Mouse (Mus musculus) kidney, embryonic 14.5 days (tissue): ENCODE measurements at regions not wholly inside any gene's neighbourhood (a gene's known extent, or its start where the extent isn't known, plus 50 kb on each side); places are given as distances from the start of the nearest gene placed in this dataset.

Experiments used
- ATAC-seq: fragments of 200-750 bp; cut with Nextera tagmentation; 2 replicates; pipeline ENCODE4 v1.8.0; 2017; ENCODE audit warnings: moderate number of reproducible peaks, mild to moderate bottlenecking, moderate TSS enrichment, moderate library complexity; ENCODE audit not compliant: low FRiP score, low TSS enrichment
- H3K27ac ChIP-seq: fragments of 300-500 bp; sonication (generic); 2 replicates; pipeline ENCODE4 v1.5.1; 2014; ENCODE audit warnings: low read depth, mild to moderate bottlenecking, low read length, moderate library complexity, mixed read lengths
- H3K27me3 ChIP-seq: fragments of 300-500 bp; sonication (generic); 2 replicates; pipeline ENCODE4 v1.6.1; 2014; ENCODE audit warnings: mild to moderate bottlenecking, low read length; ENCODE audit not compliant: control insufficient read depth, insufficient read depth
- H3K36me3 ChIP-seq: fragments of 300-500 bp; sonication (generic); 2 replicates; pipeline ENCODE4 v1.6.1; 2014; ENCODE audit warnings: low read length, mixed read lengths; ENCODE audit not compliant: control insufficient read depth, insufficient read depth
- H3K4me1 ChIP-seq: fragments of 300-500 bp; sonication (generic); 2 replicates; pipeline ENCODE4 v1.6.1; 2014; ENCODE audit warnings: low read length, mixed read lengths; ENCODE audit not compliant: control insufficient read depth, insufficient read depth
- H3K4me2 ChIP-seq: fragments of 300-500 bp; sonication (generic); replicated peaks from 2 replicates; pipeline ENCODE4 v1.6.1; 2014; ENCODE audit warnings: low read depth, mild to moderate bottlenecking, low read length
- H3K4me3 ChIP-seq: fragments of 300-500 bp; sonication (generic); 2 replicates; pipeline ENCODE4 v1.5.1; 2014; ENCODE audit warnings: mild to moderate bottlenecking, low read length
- H3K9ac ChIP-seq: fragments of 300-500 bp; sonication (generic); 2 replicates; pipeline ENCODE4 v1.6.1; 2014; ENCODE audit warnings: low read depth, mild to moderate bottlenecking, low read length, moderate library complexity
- H3K9me3 ChIP-seq: fragments of 300-500 bp; sonication (generic); 2 replicates; pipeline ENCODE4 v1.6.1; 2016; ENCODE audit warnings: low read length; ENCODE audit not compliant: control insufficient read depth
- WGBS: fragments of 180-500 bp; shearing (Covaris S2); extraction: QIAGEN DNeasy Blood & Tissue Kit; methylation state at CpG from one replicate; pipeline ENCODE4 v1.1.7; 2014; 5-methylcytosine and 5-hydroxymethylcytosine counted together

DNA sequence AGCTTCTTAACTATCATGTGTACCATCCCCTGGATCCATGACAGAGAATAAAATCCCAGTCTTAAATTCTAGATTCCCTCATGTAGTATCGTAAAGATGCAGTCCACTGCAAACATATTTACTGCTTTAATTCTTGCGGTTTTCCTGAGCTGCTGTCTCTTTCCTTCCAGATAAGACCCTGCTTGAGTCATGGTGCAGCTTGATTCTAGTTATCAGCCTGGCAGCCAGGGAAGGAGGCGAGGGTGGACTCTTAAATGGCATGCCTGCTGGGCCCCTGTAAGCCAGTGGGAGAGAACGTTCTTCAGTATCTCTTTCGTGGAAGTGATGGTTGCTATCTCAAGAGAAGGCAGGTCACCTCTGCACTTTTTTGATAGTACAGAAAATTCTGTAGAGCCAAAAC lies 71.9 kb upstream of the Slc2a1 start:
- no peak overlapping the region for H3K27ac ChIP-seq
- H3K36me3 ChIP-seq: no peaks in the 10 kb centered on the region
- H3K9me3 ChIP-seq: no peaks in the 10 kb centered on the region
- no peaks in the 10 kb centered on the region for H3K27me3 ChIP-seq
- no peak overlapping the region for H3K4me3 ChIP-seq
- WGBS: 87% methylated on average over 5 of the region's 5 CpGs
- no peaks in the 10 kb centered on the region for H3K4me1 ChIP-seq
- ATAC-seq: no peak
- H3K9ac ChIP-seq: no peak overlapping the region
- no peak overlapping the region for H3K4me2 ChIP-seq

DNA sequence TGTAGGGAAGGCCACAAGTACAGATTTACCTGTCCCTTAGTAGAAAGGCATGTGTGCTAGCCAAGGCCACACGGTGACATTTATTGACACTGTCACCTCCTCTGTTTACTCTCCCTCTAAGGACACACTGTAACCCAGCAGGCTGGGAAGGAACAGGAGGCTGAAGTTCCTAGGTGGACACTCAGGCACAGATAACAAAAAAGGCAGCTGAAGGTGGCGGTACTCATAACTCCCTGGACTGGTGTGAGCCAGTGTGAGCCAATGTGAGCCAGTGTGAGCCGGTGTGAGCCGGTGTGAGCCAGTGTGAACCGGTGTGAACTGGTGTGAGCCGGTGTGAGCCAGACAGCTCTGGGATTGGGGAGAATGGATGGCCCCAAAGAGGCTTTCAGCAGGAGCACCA lies 68.5 kb upstream of the Slc2a1 start:
- Histone ChIP-seq H3K36me3 (no peaks in the 10 kb centered on the region), H3K27me3 (no peaks in the 10 kb centered on the region), H3K4me2 (no peak overlapping the region), H3K4me1 (no peaks in the 10 kb centered on the region), H3K27ac (no peak overlapping the region), H3K9ac (no peak overlapping the region), H3K4me3 (no peak overlapping the region), H3K9me3 (no peaks in the 10 kb centered on the region)
- WGBS: 82% methylated on average over 6 of the region's 6 CpGs
- no peak for ATAC-seq

DNA sequence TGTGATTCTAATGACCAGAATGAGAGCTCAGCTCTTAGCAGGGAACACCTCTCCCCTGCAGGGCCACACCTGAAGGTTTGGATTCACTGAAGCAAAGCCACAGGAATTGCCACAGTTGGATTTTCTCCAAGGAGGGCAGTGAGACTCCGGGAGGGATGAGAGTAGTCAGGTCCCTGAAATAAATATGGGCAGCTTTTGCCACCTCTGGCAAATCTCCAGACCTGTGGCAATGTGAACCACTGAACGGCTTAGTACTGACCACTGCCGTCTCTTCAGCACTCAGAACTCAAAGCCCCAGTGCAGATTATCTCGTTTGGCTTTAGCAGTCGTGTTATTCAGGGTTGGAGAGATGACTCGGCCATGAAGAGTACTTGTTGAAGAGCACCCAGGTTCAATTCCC lies 66.9 kb upstream of the Slc2a1 start:
- H3K4me2 ChIP-seq: no peak overlapping the region
- no peaks in the 10 kb centered on the region for H3K36me3 ChIP-seq
- no peak for ATAC-seq
- no peaks in the 10 kb centered on the region for H3K27me3 ChIP-seq
- H3K9ac ChIP-seq: no peak overlapping the region
- H3K4me3 ChIP-seq: no peak overlapping the region
- H3K27ac ChIP-seq: no peak overlapping the region
- no peaks in the 10 kb centered on the region for H3K4me1 ChIP-seq
- no peaks in the 10 kb centered on the region for H3K9me3 ChIP-seq
- WGBS: 72% methylated on average over 6 of the region's 6 CpGs

DNA sequence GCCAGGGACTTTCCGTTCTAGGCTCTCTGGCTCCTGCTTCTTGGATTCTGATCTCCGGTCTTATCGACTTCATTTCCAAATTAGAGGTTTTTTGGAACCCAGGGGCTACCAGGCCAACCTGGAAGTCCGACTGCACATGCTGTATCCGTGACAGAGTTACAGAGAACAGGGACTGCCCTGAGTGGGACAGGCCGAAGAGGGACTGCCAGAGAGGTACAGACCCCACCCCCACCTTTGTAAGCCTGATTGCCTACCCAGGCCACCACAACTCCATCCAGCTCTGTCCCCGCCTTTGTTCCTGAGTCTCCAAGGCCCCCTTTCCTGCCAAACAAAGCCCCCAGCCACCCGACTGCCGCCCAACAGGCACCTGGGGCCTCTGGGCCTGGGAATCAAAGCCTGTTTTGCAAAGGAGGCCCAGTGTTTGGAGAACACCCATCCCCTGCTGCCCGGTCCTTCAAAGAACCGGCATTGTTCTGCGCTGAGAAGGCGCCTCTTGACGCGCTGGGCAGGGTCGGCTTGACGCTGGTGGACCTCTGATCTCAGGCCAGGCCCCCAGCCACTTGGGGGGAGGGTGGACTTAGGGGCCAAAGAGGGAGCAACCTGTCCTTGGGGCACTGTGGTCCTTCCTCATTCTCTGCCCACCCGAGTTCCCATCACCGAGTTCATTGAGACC lies 64.4 kb upstream of the Slc2a1 start:
- H3K36me3 ChIP-seq: no peaks in the 10 kb centered on the region
- ATAC-seq: no peak
- H3K27me3 ChIP-seq: no peaks in the 10 kb centered on the region
- no peak overlapping the region for H3K9ac ChIP-seq
- H3K4me1 ChIP-seq: no peaks in the 10 kb centered on the region
- WGBS: 55% methylated on average over 19 of the region's 19 CpGs
- H3K9me3 ChIP-seq: no peaks in the 10 kb centered on the region
- H3K4me3 ChIP-seq: no peak overlapping the region
- H3K27ac ChIP-seq: no peak overlapping the region
- no peak overlapping the region for H3K4me2 ChIP-seq

DNA sequence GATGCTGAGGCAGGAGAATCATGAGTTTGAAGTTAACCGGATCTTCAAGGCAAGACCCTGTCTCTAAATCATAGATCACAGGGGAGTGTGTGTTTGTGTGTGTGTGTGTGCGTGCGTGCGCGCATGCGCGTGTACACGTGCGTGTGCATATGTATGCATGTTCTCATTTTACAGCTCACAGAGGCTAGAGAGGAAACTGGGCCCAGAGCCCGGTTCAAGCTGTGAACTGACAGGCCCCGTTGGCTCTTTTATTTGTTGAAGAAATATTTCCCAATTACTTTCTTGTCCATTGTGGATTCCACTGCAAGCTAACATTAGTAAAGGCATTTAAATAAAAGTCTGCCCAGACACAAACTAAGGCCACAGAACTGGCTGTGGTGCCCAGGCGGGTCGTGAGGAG lies 63.7 kb upstream of the Slc2a1 start:
- Histone ChIP-seq H3K9me3 (no peaks in the 10 kb centered on the region), H3K36me3 (no peaks in the 10 kb centered on the region), H3K4me2 (no peak overlapping the region), H3K4me3 (no peak overlapping the region), H3K27ac (no peak overlapping the region), H3K27me3 (no peaks in the 10 kb centered on the region), H3K4me1 (no peaks in the 10 kb centered on the region), H3K9ac (no peak overlapping the region)
- ATAC-seq: no peak
- WGBS: 89% methylated on average over 13 of the region's 13 CpGs

DNA sequence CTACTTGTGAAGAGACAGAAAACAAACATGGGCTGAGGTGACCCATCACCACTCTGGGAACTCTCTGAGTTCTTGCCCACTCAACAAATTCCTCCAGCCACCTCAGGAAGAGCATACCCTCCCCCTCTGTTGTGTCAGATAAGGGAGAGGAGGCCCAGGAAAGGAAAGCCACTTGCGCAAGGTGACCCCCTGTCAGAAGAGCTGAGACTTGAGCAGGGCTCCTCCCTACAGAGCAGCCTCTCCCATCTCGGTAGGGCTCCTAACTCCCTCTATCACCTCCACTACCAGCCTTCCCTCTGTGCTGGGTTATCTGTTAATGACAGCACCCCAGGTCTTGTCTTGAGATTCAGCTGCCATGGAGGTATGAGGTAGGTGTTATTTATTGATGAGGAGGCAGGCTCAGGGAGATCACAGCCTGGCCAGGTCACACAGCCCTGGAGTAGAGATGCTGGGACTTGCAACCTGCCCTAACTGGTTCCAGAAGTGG lies 57.6 kb upstream of the Slc2a1 start:
- Histone ChIP-seq H3K4me1 (peaks cover 5% of the 10 kb centered on the region), H3K36me3 (no peaks in the 10 kb centered on the region), H3K9me3 (no peaks in the 10 kb centered on the region), H3K4me2 (no peak overlapping the region), H3K27me3 (no peaks in the 10 kb centered on the region), H3K9ac (no peak overlapping the region), H3K27ac (no peak overlapping the region), H3K4me3 (no peak overlapping the region)
- WGBS: 42% methylated on average over 2 of the region's 2 CpGs
- ATAC-seq: no peak

DNA sequence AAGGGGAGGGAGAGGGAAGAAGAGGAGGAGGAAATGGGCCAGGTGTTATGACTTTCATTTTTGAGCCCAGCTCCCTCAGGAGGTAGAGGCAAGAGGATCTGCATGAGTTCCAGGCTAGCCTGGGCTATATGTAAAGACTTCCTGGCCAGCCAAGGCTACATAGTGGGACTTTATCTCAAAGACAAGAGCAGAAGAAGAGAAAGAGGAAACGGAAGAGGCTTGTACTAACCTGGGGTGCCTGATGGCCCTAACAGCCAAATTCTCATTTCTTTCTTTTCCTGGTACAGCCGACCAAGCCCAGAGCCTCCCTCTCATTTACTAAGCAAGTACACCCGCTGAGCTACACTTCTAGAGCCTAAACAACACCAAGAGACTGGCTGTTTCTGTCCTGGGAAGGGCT lies 56.0 kb upstream of the Slc2a1 start:
- no peak overlapping the region for H3K4me2 ChIP-seq
- H3K27ac ChIP-seq: no peak overlapping the region
- no peaks in the 10 kb centered on the region for H3K27me3 ChIP-seq
- no peak for ATAC-seq
- no peaks in the 10 kb centered on the region for H3K36me3 ChIP-seq
- WGBS: 65% methylated on average over 3 of the region's 3 CpGs
- peaks cover 5% of the 10 kb centered on the region for H3K4me1 ChIP-seq
- no peak overlapping the region for H3K4me3 ChIP-seq
- H3K9ac ChIP-seq: no peak overlapping the region
- no peaks in the 10 kb centered on the region for H3K9me3 ChIP-seq

DNA sequence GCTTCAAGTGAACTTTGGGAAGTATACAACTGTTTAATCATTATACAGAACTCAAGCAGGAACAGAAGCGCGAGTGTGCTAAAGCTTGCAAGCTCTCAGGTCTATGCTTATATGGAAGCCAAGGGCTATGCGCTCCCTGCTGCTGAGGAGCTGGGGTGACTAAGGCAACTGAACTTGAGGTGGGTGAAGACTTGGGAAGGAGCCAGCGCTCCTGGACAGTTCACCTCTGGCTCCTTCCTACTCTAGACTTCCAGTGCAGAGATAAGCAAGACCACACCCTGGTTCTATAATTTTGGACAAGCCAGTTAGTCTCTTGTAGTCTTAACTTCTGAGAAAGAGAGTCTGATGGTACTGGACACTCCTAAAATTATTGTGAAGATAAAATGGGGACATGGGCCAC lies 55.3 kb upstream of the Slc2a1 start:
- Histone ChIP-seq H3K27ac (no peak overlapping the region), H3K9ac (no peak overlapping the region)
- 76% methylated on average over 4 of the region's 4 CpGs for WGBS

DNA sequence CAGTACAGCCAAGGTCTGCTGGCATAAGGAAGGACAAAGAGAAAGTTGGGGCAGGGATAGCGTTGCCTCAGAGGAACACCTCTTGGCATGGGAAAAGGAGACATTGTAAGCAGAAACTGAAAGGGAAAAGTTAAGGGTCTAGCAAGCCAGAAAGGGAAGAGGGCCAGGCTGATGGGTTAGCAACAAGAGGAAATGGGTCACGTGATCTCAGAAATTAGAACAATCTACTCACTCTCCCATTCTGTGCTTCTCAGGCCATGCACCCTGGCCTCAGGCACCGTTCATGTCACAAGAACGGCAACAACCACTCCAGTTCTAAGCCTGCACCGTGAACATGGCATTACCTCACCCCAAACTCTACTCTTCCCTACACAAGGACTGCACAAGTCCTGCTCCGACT lies 54.8 kb upstream of the Slc2a1 start:
- H3K4me3 ChIP-seq: no peak overlapping the region
- WGBS: 83% methylated on average over 6 of the region's 6 CpGs
- H3K27me3 ChIP-seq: no peaks in the 10 kb centered on the region
- no peaks in the 10 kb centered on the region for H3K36me3 ChIP-seq
- no peak overlapping the region for H3K4me2 ChIP-seq
- no peaks in the 10 kb centered on the region for H3K9me3 ChIP-seq
- no peak overlapping the region for H3K27ac ChIP-seq
- H3K9ac ChIP-seq: no peak overlapping the region
- no peak for ATAC-seq
- H3K4me1 ChIP-seq: peaks cover 5% of the 10 kb centered on the region

More for the DNA sequence above, 55.3 kb upstream of the Slc2a1 start:
- Histone ChIP-seq H3K27me3 (no peaks in the 10 kb centered on the region), H3K36me3 (no peaks in the 10 kb centered on the region), H3K4me2 (no peak overlapping the region), H3K4me1 (peaks cover 5% of the 10 kb centered on the region), H3K4me3 (no peak overlapping the region), H3K9me3 (no peaks in the 10 kb centered on the region)
- no peak for ATAC-seq
